35 mouse cellular contexts compared by ENCODE assay signal in genomic region chr2:44490230-44490629, GRCm38 (mm10).
"Had no signal": no experiment of that assay in that cellular context is flagged by ENCODE, and none has a peak within 500 bp of the region (broad histone marks: within the 10 kb centered on the region; RNA-seq: fewer than 3 reads in every experiment).

No protein-coding gene starts in this region.

- DNase-seq: heart, postnatal 10 days; heart, postnatal 14 days; heart, postnatal 36 days; heart, postnatal 4 days; kidney, adult 11 months; kidney, adult 18-20 months; kidney, adult 2 months; kidney, adult 8-10 months; kidney, adult 9 months; kidney, postnatal 10 days; kidney, postnatal 14 days; kidney, postnatal 25 days; kidney, postnatal 36 days; kidney, postnatal 4 days; layer of hippocampus, adult 9-11 months; layer of hippocampus, postnatal 36 days had no signal

- H3K27ac ChIP-seq: heart, embryonic 10.5 days; heart, embryonic 13.5 days; heart, embryonic 15.5 days; hindbrain, embryonic 10.5 days; hindbrain, embryonic 12.5 days; hindbrain, embryonic 13.5 days; hindbrain, embryonic 15.5 days; hindbrain, postnatal 0 days; intestine, embryonic 15.5 days; kidney, embryonic 15.5 days; kidney, postnatal 0 days; layer of hippocampus, adult 2 months; left cerebral cortex, adult 2 months had no signal

- H3K4me3 ChIP-seq: heart, embryonic 10.5 days; heart, embryonic 12.5 days; heart, embryonic 13.5 days; heart, embryonic 15.5 days; hindbrain, embryonic 10.5 days; hindbrain, embryonic 12.5 days; hindbrain, embryonic 13.5 days; hindbrain, embryonic 15.5 days; intestine, embryonic 15.5 days; kidney, embryonic 15.5 days; layer of hippocampus, adult 2 months; left cerebral cortex, adult 2 months had no signal

- H3K4me2 ChIP-seq: heart, embryonic 11.5 days; heart, embryonic 12.5 days; heart, embryonic 13.5 days; heart, embryonic 15.5 days; hindbrain, embryonic 12.5 days; hindbrain, embryonic 13.5 days; hindbrain, embryonic 15.5 days; intestine, embryonic 15.5 days; kidney, embryonic 15.5 days had no signal

- H3K9me3 ChIP-seq: heart, embryonic 10.5 days; heart, embryonic 12.5 days; heart, embryonic 13.5 days; heart, embryonic 15.5 days; hindbrain, embryonic 10.5 days; hindbrain, embryonic 13.5 days; hindbrain, embryonic 15.5 days; intestine, embryonic 15.5 days; kidney, embryonic 15.5 days had no signal

- H3K4me1 ChIP-seq: heart, embryonic 10.5 days; heart, embryonic 12.5 days; heart, embryonic 13.5 days; heart, embryonic 15.5 days; hindbrain, embryonic 10.5 days; hindbrain, embryonic 12.5 days; hindbrain, embryonic 13.5 days; hindbrain, embryonic 15.5 days; intestine, embryonic 15.5 days; kidney, embryonic 15.5 days had no signal

- ATAC-seq: hindbrain, embryonic 16.5 days; hindbrain, postnatal 0 days; inflammation-experienced regulatory T-cells, adult 6 months; intestine, embryonic 15.5 days; intestine, embryonic 16.5 days; intestine, postnatal 0 days had no signal

- H3K27me3 ChIP-seq: heart, embryonic 12.5 days; heart, embryonic 13.5 days; heart, embryonic 15.5 days; hindbrain, embryonic 12.5 days; hindbrain, embryonic 13.5 days; hindbrain, embryonic 15.5 days; intestine, embryonic 15.5 days; kidney, embryonic 15.5 days had no signal

- H3K9ac ChIP-seq: heart, embryonic 12.5 days; heart, embryonic 13.5 days; heart, embryonic 15.5 days; hindbrain, embryonic 12.5 days; hindbrain, embryonic 13.5 days; hindbrain, embryonic 15.5 days; intestine, embryonic 15.5 days; kidney, embryonic 15.5 days had no signal

- H3K36me3 ChIP-seq: heart, embryonic 10.5 days; heart, embryonic 12.5 days; heart, embryonic 13.5 days; heart, embryonic 15.5 days; hindbrain, embryonic 10.5 days; hindbrain, embryonic 12.5 days; hindbrain, embryonic 13.5 days; hindbrain, embryonic 15.5 days; intestine, embryonic 15.5 days; kidney, embryonic 15.5 days had no signal
